Mouse (Mus musculus) spleen, adult 2 months (tissue): ENCODE measurements around the gene Vnn1.
A peak's percentile ranks its signal among the peaks of the same experiment; 100 is the strongest.

Source experiments
- CTCF ChIP-seq: fragments of 200-500 bp; IDR thresholded peaks from 2 replicates; pipeline ENCODE4 v1.5.1; 2011; ENCODE audit warnings: mild to moderate bottlenecking, inconsistent platforms; ENCODE audit not compliant: insufficient read depth, insufficient read length, insufficient replicate concordance; ENCODE audit errors: extremely low read depth
- POLR2A ChIP-seq: fragments of 200-500 bp; IDR thresholded peaks from 2 replicates; pipeline ENCODE4 v1.6.1; 2011; ENCODE audit warnings: low read depth, low read length, inconsistent platforms

- 0 out of 2 replicates have a peak, but pooled peaks have one; percentile 4 for TF ChIP-seq CTCF
- no peak for TF ChIP-seq POLR2A
Measured at GRCm38 (mm10) chr10:23942465-23942864, 48.0 kb downstream of the Vnn1 start.
